ENCODE assay signal across 13 mouse cellular contexts in genomic region chr14:75758401-75758800, GRCm38 (mm10).
"Had no signal": no experiment of that assay in that cellular context is flagged by ENCODE, and none has a peak within 500 bp of the region (broad histone marks: within the 10 kb centered on the region; RNA-seq: fewer than 3 reads in every experiment).

No protein-coding gene starts in this region.

- H3K9ac ChIP-seq: limb, embryonic 13.5 days; liver, embryonic 14.5 days; midbrain, embryonic 15.5 days had no signal

- H3K4me2 ChIP-seq: limb, embryonic 13.5 days; midbrain, embryonic 15.5 days had no signal

- H3K9me3 ChIP-seq: limb, embryonic 13.5 days; midbrain, embryonic 10.5 days; midbrain, embryonic 15.5 days had no signal

- H3K27ac ChIP-seq: limb, embryonic 13.5 days; liver, embryonic 14.5 days; midbrain, embryonic 10.5 days; midbrain, embryonic 15.5 days; stomach, postnatal 0 days had no signal

- ATAC-seq: midbrain, embryonic 15.5 days had no signal

- H3K4me3 ChIP-seq: limb, embryonic 13.5 days; midbrain, embryonic 10.5 days; midbrain, embryonic 15.5 days had no signal

- H3K36me3 ChIP-seq: midbrain, embryonic 15.5 days had no signal

- DNase-seq: kidney, adult 8-10 months; kidney, postnatal 25 days; layer of hippocampus, postnatal 36 days; lung, adult 18-20 months; lung, postnatal 4 days; right cerebral cortex, adult 18-20 months; right cerebral cortex, postnatal 25 days; thymus, postnatal 14 days had no signal
